Mouse (Mus musculus) hindbrain, embryonic 10.5 days (tissue): ENCODE data around the gene Ints11. TPM values are rescaled to one million over a fixed set of nuclear protein-coding genes. Genes with fewer than 3 reads are reported as not detected.

Experiments used
- DNase-seq: peaks from one replicate; pipeline ENCODE4 v3.0.0-alpha.2; 2017; ENCODE audit warnings: low spot score
- H3K27ac ChIP-seq: fragments of 300-500 bp; sonication (generic); 2 replicates; pipeline ENCODE4 v1.5.1; 2016; ENCODE audit warnings: mild to moderate bottlenecking, moderate library complexity
- H3K27me3 ChIP-seq: fragments of 300-500 bp; sonication (generic); 2 replicates; pipeline ENCODE4 v1.6.1; 2016; ENCODE audit warnings: mild to moderate bottlenecking; ENCODE audit not compliant: poor library complexity, insufficient read depth, severe bottlenecking
- H3K36me3 ChIP-seq: fragments of 300-500 bp; sonication (generic); 2 replicates; pipeline ENCODE4 v1.6.1; 2016; ENCODE audit warnings: mild to moderate bottlenecking, moderate library complexity
- H3K4me1 ChIP-seq: fragments of 300-500 bp; sonication (generic); replicated peaks from 2 replicates; pipeline ENCODE4 v1.6.1; 2016; ENCODE audit warnings: mild to moderate bottlenecking
- H3K4me3 ChIP-seq: fragments of 300-500 bp; sonication (generic); 2 replicates; pipeline ENCODE4 v1.5.1; 2016; ENCODE audit warnings: mild to moderate bottlenecking, moderate library complexity
- H3K9me3 ChIP-seq: fragments of 300-500 bp; sonication (generic); 2 replicates; pipeline ENCODE4 v1.6.1; 2016; ENCODE audit warnings: mild to moderate bottlenecking, moderate library complexity
- WGBS: fragments of 180-500 bp; shearing (Covaris S2); methylation state at CpG from one replicate; pipeline ENCODE4 v1.1.7; 2016; 5-methylcytosine and 5-hydroxymethylcytosine counted together
- polyA plus RNA-seq: library from polyadenylated mRNA; unstranded; fragments of >200 nt; fragmentation: Nextera tagmentation; extraction: Ambion mirVana; gene quantifications from 2 replicates; pipeline ENCODE4 v1.2.1, GENCODE M21; 2016

Gene Ints11
- polyA plus RNA-seq, 1 experiment from 2014 or later = 103 TPM

- H3K4me1 ChIP-seq = no peaks in the 10 kb centered on the region
- no peak overlapping the region for H3K27ac ChIP-seq
- DNase-seq = no peak
- 86% methylated on average over 3 of the region's 3 CpGs for WGBS
- H3K27me3 ChIP-seq = no peaks in the 10 kb centered on the region
- no peaks in the 10 kb centered on the region for H3K9me3 ChIP-seq
- H3K36me3 ChIP-seq = peaks cover 95% of the 10 kb centered on the region
- no peak overlapping the region for H3K4me3 ChIP-seq
Measured at GRCm38 (mm10) chr4:155901205-155901604, 31.9 kb downstream of the Ints11 start.

GRCm38 (mm10) chr4:155903246-155903645, 33.9 kb downstream of the Ints11 start:
- H3K36me3 ChIP-seq = peaks cover 94% of the 10 kb centered on the region
- H3K4me1 ChIP-seq = no peaks in the 10 kb centered on the region
- WGBS = 95% methylated on average over 13 of the region's 13 CpGs
- DNase-seq = no peak
- H3K27ac ChIP-seq = no peak overlapping the region
- no peak overlapping the region for H3K4me3 ChIP-seq
- H3K9me3 ChIP-seq = no peaks in the 10 kb centered on the region
- H3K27me3 ChIP-seq = no peaks in the 10 kb centered on the region

GRCm38 (mm10) chr4:155904318-155905102, 35.2 kb downstream of the Ints11 start:
- WGBS = 92% methylated on average over 13 of the region's 13 CpGs
- Histone ChIP-seq H3K4me1 (no peaks in the 10 kb centered on the region), H3K27me3 (no peaks in the 10 kb centered on the region), H3K36me3 (peaks cover 81% of the 10 kb centered on the region), H3K27ac (no peak overlapping the region), H3K9me3 (no peaks in the 10 kb centered on the region), H3K4me3 (no peak overlapping the region)
- no peak for DNase-seq

GRCm38 (mm10) chr4:155905634-155906033, 36.3 kb downstream of the Ints11 start:
- Histone ChIP-seq H3K4me1 (no peaks in the 10 kb centered on the region), H3K27ac (no peak overlapping the region), H3K4me3 (no peak overlapping the region), H3K36me3 (peaks cover 70% of the 10 kb centered on the region), H3K9me3 (no peaks in the 10 kb centered on the region), H3K27me3 (no peaks in the 10 kb centered on the region)
- DNase-seq = no peak
- WGBS = 84% methylated on average over 13 of the region's 13 CpGs

- no peak for DNase-seq
- Histone ChIP-seq H3K27me3 (no peaks in the 10 kb centered on the region), H3K36me3 (peaks cover 65% of the 10 kb centered on the region), H3K27ac (no peak overlapping the region), H3K9me3 (no peaks in the 10 kb centered on the region), H3K4me3 (no peak overlapping the region), H3K4me1 (no peaks in the 10 kb centered on the region)
- WGBS = 85% methylated on average over 9 of the region's 9 CpGs
Measured at GRCm38 (mm10) chr4:155906125-155906524, 36.8 kb downstream of the Ints11 start.

GRCm38 (mm10) chr4:155907003-155907402, 37.7 kb downstream of the Ints11 start:
- Histone ChIP-seq H3K27ac (no peak overlapping the region), H3K4me3 (no peak overlapping the region), H3K27me3 (no peaks in the 10 kb centered on the region), H3K9me3 (no peaks in the 10 kb centered on the region), H3K4me1 (no peaks in the 10 kb centered on the region), H3K36me3 (peaks cover 56% of the 10 kb centered on the region)
- no peak for DNase-seq
- 86% methylated on average over 11 of the region's 11 CpGs for WGBS

- Histone ChIP-seq H3K36me3 (peaks cover 43% of the 10 kb centered on the region), H3K27me3 (no peaks in the 10 kb centered on the region), H3K4me3 (no peak overlapping the region), H3K9me3 (no peaks in the 10 kb centered on the region), H3K27ac (no peak overlapping the region), H3K4me1 (no peaks in the 10 kb centered on the region)
- no peak for DNase-seq
- WGBS = 79% methylated on average over 7 of the region's 7 CpGs
Measured at GRCm38 (mm10) chr4:155908281-155908680, 38.9 kb downstream of the Ints11 start.

- Histone ChIP-seq H3K27ac (no peak overlapping the region), H3K27me3 (no peaks in the 10 kb centered on the region), H3K36me3 (peaks cover 39% of the 10 kb centered on the region), H3K4me1 (no peaks in the 10 kb centered on the region), H3K9me3 (no peaks in the 10 kb centered on the region), H3K4me3 (no peak overlapping the region)
- 93% methylated on average over 4 of the region's 4 CpGs for WGBS
- DNase-seq = no peak
Measured at GRCm38 (mm10) chr4:155908751-155909150, 39.4 kb downstream of the Ints11 start.

GRCm38 (mm10) chr4:155932031-155932430, 62.7 kb downstream of the Ints11 start:
- H3K4me1 ChIP-seq = peaks cover 9% of the 10 kb centered on the region; the same call in 1 of the 2 replicates
- no peak for DNase-seq
- WGBS = 78% methylated on average over 1 of the region's 1 CpGs
- no peaks in the 10 kb centered on the region for H3K27me3 ChIP-seq
- H3K36me3 ChIP-seq = no peaks in the 10 kb centered on the region
- no peaks in the 10 kb centered on the region for H3K9me3 ChIP-seq
- no peak overlapping the region for H3K4me3 ChIP-seq
- H3K27ac ChIP-seq = no peak overlapping the region

Other genes with a start within 250 kb of the Ints11 start
- 61.2 and 76.9 TPM in 2 replicates for gene Cdk11b, start 244.7 kb upstream of the Ints11 start, polyA plus RNA-seq
- gene Gm10563, start 224.1 kb upstream of the Ints11 start, polyA plus RNA-seq = not detected in 2 replicates
- gene Mmp23, start 216.2 kb upstream of the Ints11 start, polyA plus RNA-seq = 4.2 and 4.4 TPM in 2 replicates
- 19.5 and 21.8 TPM in 2 replicates for gene Mib2, start 200.3 kb upstream of the Ints11 start, polyA plus RNA-seq
- 0.72 and 1.8 TPM in 2 replicates for gene Fndc10, start 175.2 kb upstream of the Ints11 start, polyA plus RNA-seq
- gene Ssu72, start 164.7 kb upstream of the Ints11 start, polyA plus RNA-seq = 162 and 175 TPM in 2 replicates
- 0.85 and 1.6 TPM in 2 replicates for gene Tmem240, start 134.7 kb upstream of the Ints11 start, polyA plus RNA-seq
- gene Atad3a, start 108.5 kb upstream of the Ints11 start, polyA plus RNA-seq = 110 and 124 TPM in 2 replicates
- 13.4 and 14.0 TPM in 2 replicates for gene Vwa1, start 94.8 kb upstream of the Ints11 start, polyA plus RNA-seq
- gene Tmem88b, start 83.7 kb upstream of the Ints11 start, polyA plus RNA-seq = 0.31 and 0.67 TPM in 2 replicates
- 0.18 TPM in 1 of 2 replicates, not detected in the other for gene Ankrd65, start 79.1 kb upstream of the Ints11 start, polyA plus RNA-seq
- gene Mrpl20, start 66.7 kb upstream of the Ints11 start, polyA plus RNA-seq = 252 and 253 TPM in 2 replicates
- gene Ccnl2, start 57.1 kb upstream of the Ints11 start, polyA plus RNA-seq = 167 and 178 TPM in 2 replicates
- gene Aurkaip1, start 38.3 kb upstream of the Ints11 start, polyA plus RNA-seq = 171 and 186 TPM in 2 replicates
- 56.1 and 56.7 TPM in 2 replicates for gene Mxra8, start 29.9 kb upstream of the Ints11 start, polyA plus RNA-seq
- gene Dvl1, start 22.1 kb upstream of the Ints11 start, polyA plus RNA-seq = 4.3 and 5.1 TPM in 2 replicates
- gene Tas1r3, start 6.2 kb upstream of the Ints11 start, polyA plus RNA-seq = 0.37 and 0.41 TPM in 2 replicates
- 22.0 and 24.8 TPM in 2 replicates for gene Cptp, start 106 bp upstream of the Ints11 start, polyA plus RNA-seq
- 49.4 and 52.8 TPM in 2 replicates for gene Pusl1, start 22.2 kb downstream of the Ints11 start, polyA plus RNA-seq
- gene Acap3, start 22.3 kb downstream of the Ints11 start, polyA plus RNA-seq = 32.2 and 41.4 TPM in 2 replicates
- gene Ube2j2, start 74.3 kb downstream of the Ints11 start, polyA plus RNA-seq = 146 and 157 TPM in 2 replicates
- gene C1qtnf12, start 92.8 kb downstream of the Ints11 start, polyA plus RNA-seq = 24.4 and 25.2 TPM in 2 replicates
- 13.8 and 17.2 TPM in 2 replicates for gene B3galt6, start 123.1 kb downstream of the Ints11 start, polyA plus RNA-seq
- 131 and 135 TPM in 2 replicates for gene Sdf4, start 123.3 kb downstream of the Ints11 start, polyA plus RNA-seq
- 0.30 and 1.3 TPM in 2 replicates for gene Tnfrsf4, start 144.3 kb downstream of the Ints11 start, polyA plus RNA-seq
- 1.3 and 1.4 TPM in 2 replicates for gene Tnfrsf18, start 156.6 kb downstream of the Ints11 start, polyA plus RNA-seq
- gene Ttll10, start 189.9 kb downstream of the Ints11 start, polyA plus RNA-seq = 0.27 and 0.30 TPM in 2 replicates
- 62.3 and 72.7 TPM in 2 replicates for gene 9430015G10Rik, start 240.4 kb downstream of the Ints11 start, polyA plus RNA-seq